In the genomic region with DNA sequence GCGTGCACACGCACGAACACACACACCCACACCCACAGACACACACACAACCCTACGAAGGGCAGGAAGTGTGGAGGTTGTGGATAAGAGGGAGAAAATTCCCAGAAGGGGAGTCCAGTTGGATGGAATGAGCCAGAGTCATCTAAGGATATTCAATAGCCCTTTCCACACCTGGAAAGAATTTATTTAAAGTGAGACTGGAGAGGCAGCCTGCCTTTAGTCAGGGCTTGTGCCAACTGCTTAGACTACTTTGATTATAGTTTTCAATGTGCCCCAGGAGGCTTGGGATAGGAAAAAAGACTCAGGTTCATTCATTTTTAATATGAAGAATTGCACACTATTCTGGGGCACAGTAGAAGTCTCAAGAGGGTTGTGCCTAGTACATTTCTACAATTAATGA, we compare ENCODE assay signal across 27 mouse cellular contexts.
A peak's percentile ranks its signal among the peaks of the same experiment; 100 is the strongest.
DNase-seq lines count a peak whose midpoint lies in the region; ATAC-seq and TF ChIP-seq lines count a peak whose summit lies in the region.
"Had no signal": no experiment of that assay in that cellular context is flagged by ENCODE, and none has a peak within 500 bp of the region (broad histone marks: within the 10 kb centered on the region; RNA-seq: fewer than 3 reads in every experiment).

No protein-coding gene starts in this region.

- no peak for TF ChIP-seq CTCF in midbrain, postnatal 0 days (IDR thresholded peaks at IDR 0.05)

- ATAC-seq in forebrain, embryonic 12.5 days (ENCODE audit: low FRiP score) = no peak
- no peak for ATAC-seq in forebrain, embryonic 13.5 days
- no peak for ATAC-seq in midbrain, postnatal 0 days (ENCODE audit: low FRiP score)
- no peak for ATAC-seq in midbrain, embryonic 16.5 days
- ATAC-seq in limb, embryonic 13.5 days (ENCODE audit: low FRiP score, low read depth) = peak; percentile 33
- ATAC-seq in activated CD4-positive, CD25-positive, alpha-beta regulatory T cell, adult 4 months = no peak
- ATAC-seq: CD4-positive, CD25-positive, alpha-beta regulatory T cell, adult 4 months; hindbrain, postnatal 0 days; intestine, embryonic 15.5 days had no signal

- H3K4me1 ChIP-seq in forebrain, embryonic 12.5 days = no peaks in the 10 kb centered on the region
- H3K4me1 ChIP-seq in forebrain, embryonic 13.5 days = no peaks in the 10 kb centered on the region
- no peaks in the 10 kb centered on the region for H3K4me1 ChIP-seq in midbrain, postnatal 0 days (ENCODE audit: insufficient read depth, low read length)
- H3K4me1 ChIP-seq in midbrain, embryonic 16.5 days (ENCODE audit: control insufficient read depth, insufficient read depth, low read length) = peaks cover 4% of the 10 kb centered on the region; the same call in 1 of the 2 replicates
- peaks cover 29% of the 10 kb centered on the region for H3K4me1 ChIP-seq in limb, embryonic 13.5 days
- H3K4me1 ChIP-seq: hindbrain, embryonic 12.5 days had no signal

- H3K27ac ChIP-seq in forebrain, embryonic 12.5 days = 0 out of 2 replicates have a peak overlapping the region, but pooled peaks have one; percentile 13
- H3K27ac ChIP-seq in forebrain, embryonic 13.5 days = no peak overlapping the region
- no peak overlapping the region for H3K27ac ChIP-seq in midbrain, postnatal 0 days (ENCODE audit: low read depth, low read length)
- H3K27ac ChIP-seq in midbrain, embryonic 16.5 days (ENCODE audit: low read length) = no peak overlapping the region
- H3K27ac ChIP-seq in limb, embryonic 13.5 days = peak overlapping the region; percentile 3; the same call in 1 of the 2 replicates
- H3K27ac ChIP-seq: hindbrain, embryonic 12.5 days; hindbrain, postnatal 0 days; intestine, embryonic 15.5 days; liver, embryonic 14.5 days; macrophage had no signal

- no peaks in the 10 kb centered on the region for H3K27me3 ChIP-seq in forebrain, embryonic 12.5 days
- H3K27me3 ChIP-seq in forebrain, embryonic 13.5 days = no peaks in the 10 kb centered on the region
- no peaks in the 10 kb centered on the region for H3K27me3 ChIP-seq in midbrain, postnatal 0 days (ENCODE audit: insufficient read depth, low read length)
- no peaks in the 10 kb centered on the region for H3K27me3 ChIP-seq in midbrain, embryonic 16.5 days (ENCODE audit: control insufficient read depth, insufficient read depth, low read depth, low read length)
- H3K27me3 ChIP-seq in limb, embryonic 13.5 days = no peaks in the 10 kb centered on the region
- H3K27me3 ChIP-seq: hindbrain, embryonic 12.5 days; intestine, embryonic 15.5 days had no signal

- 93% methylated on average over 4 of the region's 4 CpGs for WGBS in forebrain, embryonic 12.5 days
- WGBS in forebrain, embryonic 13.5 days = 87% methylated on average over 4 of the region's 4 CpGs
- WGBS in midbrain, postnatal 0 days = 83% methylated on average over 4 of the region's 4 CpGs
- WGBS in midbrain, embryonic 16.5 days = 96% methylated on average over 4 of the region's 4 CpGs
- 58% methylated on average over 4 of the region's 4 CpGs for WGBS in limb, embryonic 13.5 days

- H3K9me3 ChIP-seq in forebrain, embryonic 12.5 days = no peaks in the 10 kb centered on the region
- no peaks in the 10 kb centered on the region for H3K9me3 ChIP-seq in forebrain, embryonic 13.5 days (replicated peaks)
- H3K9me3 ChIP-seq in midbrain, postnatal 0 days (ENCODE audit: low read length) = no peaks in the 10 kb centered on the region
- H3K9me3 ChIP-seq in midbrain, embryonic 16.5 days (replicated peaks; ENCODE audit: control insufficient read depth, low read length, poor library complexity, severe bottlenecking) = no peaks in the 10 kb centered on the region
- H3K9me3 ChIP-seq in limb, embryonic 13.5 days = no peaks in the 10 kb centered on the region
- H3K9me3 ChIP-seq: hindbrain, embryonic 12.5 days; intestine, embryonic 15.5 days had no signal

- no peak overlapping the region for H3K9ac ChIP-seq in forebrain, embryonic 12.5 days
- no peak overlapping the region for H3K9ac ChIP-seq in forebrain, embryonic 13.5 days
- no peak overlapping the region for H3K9ac ChIP-seq in midbrain, postnatal 0 days (replicated peaks; ENCODE audit: low read length, poor library complexity, severe bottlenecking)
- no peak overlapping the region for H3K9ac ChIP-seq in midbrain, embryonic 16.5 days (ENCODE audit: low read depth, low read length)
- H3K9ac ChIP-seq in limb, embryonic 13.5 days = no peak overlapping the region
- H3K9ac ChIP-seq: hindbrain, embryonic 12.5 days; intestine, embryonic 15.5 days; liver, embryonic 14.5 days had no signal

- no peaks in the 10 kb centered on the region; the same call in none of the 2 replicates for H3K36me3 ChIP-seq in forebrain, embryonic 12.5 days (replicated peaks)
- H3K36me3 ChIP-seq in forebrain, embryonic 13.5 days (ENCODE audit: poor library complexity, severe bottlenecking) = 0 out of 2 replicates have a peak, but pooled peaks cover 4% of the 10 kb centered on the region
- 0 out of 2 replicates have a peak, but pooled peaks cover 5% of the 10 kb centered on the region for H3K36me3 ChIP-seq in midbrain, postnatal 0 days (ENCODE audit: insufficient read depth, low read length)
- H3K36me3 ChIP-seq in midbrain, embryonic 16.5 days (ENCODE audit: control insufficient read depth, insufficient read depth, low read length) = 0 out of 2 replicates have a peak, but pooled peaks cover 3% of the 10 kb centered on the region
- peaks cover 16% of the 10 kb centered on the region for H3K36me3 ChIP-seq in limb, embryonic 13.5 days
- H3K36me3 ChIP-seq: intestine, embryonic 15.5 days had no signal

- no peak overlapping the region for H3K4me2 ChIP-seq in forebrain, embryonic 12.5 days
- H3K4me2 ChIP-seq in forebrain, embryonic 13.5 days = no peak overlapping the region
- H3K4me2 ChIP-seq in midbrain, postnatal 0 days (ENCODE audit: low read depth, low read length, poor library complexity, severe bottlenecking) = no peak overlapping the region
- H3K4me2 ChIP-seq in midbrain, embryonic 16.5 days (ENCODE audit: low read length) = no peak overlapping the region
- no peak overlapping the region for H3K4me2 ChIP-seq in limb, embryonic 13.5 days (replicated peaks)
- H3K4me2 ChIP-seq: heart, embryonic 11.5 days; hindbrain, embryonic 12.5 days; intestine, embryonic 15.5 days had no signal

- DNase-seq in midbrain, postnatal 0 days (ENCODE audit: low spot score) = peak; percentile 21
- no peak for DNase-seq in layer of hippocampus, postnatal 25 days (ENCODE audit: extremely low spot score in 1 of 2, low spot score in 1 of 2)
- DNase-seq: adrenal gland, adult 8-10 months; cerebellum, adult 8-10 months; cerebellum, postnatal 36 days; gastrocnemius, postnatal 36 days; heart, adult 18-20 months; heart, postnatal 36 days; kidney, adult 2 months; kidney, postnatal 4 days; liver; lung, adult 2 months; lung, postnatal 10 days; retina, postnatal 1 day; right cerebral cortex, postnatal 14 days had no signal

- no peak overlapping the region for H3K4me3 ChIP-seq in forebrain, embryonic 12.5 days (replicated peaks)
- H3K4me3 ChIP-seq in forebrain, embryonic 13.5 days = no peak overlapping the region
- H3K4me3 ChIP-seq in midbrain, postnatal 0 days (ENCODE audit: low read depth, low read length) = no peak overlapping the region
- H3K4me3 ChIP-seq in midbrain, embryonic 16.5 days (ENCODE audit: low read depth, low read length) = no peak overlapping the region
- H3K4me3 ChIP-seq in limb, embryonic 13.5 days = no peak overlapping the region
- H3K4me3 ChIP-seq: hindbrain, embryonic 12.5 days; intestine, embryonic 15.5 days had no signal

Comparison
In these comparisons a context has a peak if more than half of its experiments do, and no peak if none do; other contexts are left out.
1. H3K27ac ChIP-seq: peak in forebrain, embryonic 12.5 days (single experiment) and limb, embryonic 13.5 days (single experiment); none in forebrain, embryonic 13.5 days (single experiment), midbrain, postnatal 0 days (single experiment) and midbrain, embryonic 16.5 days (single experiment).